Mouse (Mus musculus): ENCODE data around the gene 1700029F12Rik. TPM values are rescaled to one million over a fixed set of nuclear protein-coding genes. Genes with fewer than 3 reads are reported as not detected.
"Not testable (repeated sequence)": the region's sequence is repeated elsewhere in the genome, so short reads cannot be mapped to it uniquely, and the experiment has no call there.

The 1700029F12Rik gene
- polyA plus RNA-seq, 1 experiment from 2014 or later, result not detected

DNA sequence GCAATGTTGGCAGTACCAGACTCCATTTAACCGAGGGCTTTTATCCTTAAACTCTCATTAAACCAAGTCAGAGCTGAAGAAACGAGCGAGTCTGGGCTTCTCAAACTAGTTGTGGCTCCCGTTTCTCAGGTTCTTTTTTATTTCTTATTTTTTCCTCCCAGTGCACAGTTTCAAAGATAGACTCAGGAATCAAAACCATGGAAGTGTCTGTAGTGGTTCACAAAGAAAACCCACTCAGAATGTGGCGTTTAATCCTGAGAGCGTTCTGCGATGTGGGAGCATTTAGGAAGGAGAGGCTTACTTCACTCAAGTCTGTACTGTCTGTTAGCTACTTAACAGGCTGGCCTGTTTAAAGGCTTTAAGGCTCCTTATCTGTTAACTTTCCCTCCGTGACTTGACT, 34.0 kb upstream of the 1700029F12Rik start:
- no peak overlapping the region for H3K4me3 ChIP-seq (ENCODE audit: low read depth, low read length)
- 61% methylated on average over 8 of the region's 8 CpGs for WGBS
- H3K36me3 ChIP-seq (ENCODE audit: control insufficient read depth, insufficient read depth, low read length), result no peaks in the 10 kb centered on the region
- 0 out of 2 replicates have a peak, but pooled peaks cover 8% of the 10 kb centered on the region for H3K27me3 ChIP-seq (ENCODE audit: control insufficient read depth, insufficient read depth, low read length)
- H3K9ac ChIP-seq (replicated peaks; ENCODE audit: low read depth, low read length), result no peak overlapping the region
- H3K27ac ChIP-seq (ENCODE audit: low read length), result no peak overlapping the region
- H3K4me2 ChIP-seq (replicated peaks; ENCODE audit: low read depth, low read length), result no peak overlapping the region
- no peaks in the 10 kb centered on the region for H3K4me1 ChIP-seq (ENCODE audit: control insufficient read depth, insufficient read depth, low read length)
- H3K9me3 ChIP-seq (ENCODE audit: control insufficient read depth, low read depth, low read length), result no peaks in the 10 kb centered on the region
- ATAC-seq (ENCODE audit: insufficient number of reproducible peaks, insufficient read depth, low FRiP score, low read depth), result no peak

DNA sequence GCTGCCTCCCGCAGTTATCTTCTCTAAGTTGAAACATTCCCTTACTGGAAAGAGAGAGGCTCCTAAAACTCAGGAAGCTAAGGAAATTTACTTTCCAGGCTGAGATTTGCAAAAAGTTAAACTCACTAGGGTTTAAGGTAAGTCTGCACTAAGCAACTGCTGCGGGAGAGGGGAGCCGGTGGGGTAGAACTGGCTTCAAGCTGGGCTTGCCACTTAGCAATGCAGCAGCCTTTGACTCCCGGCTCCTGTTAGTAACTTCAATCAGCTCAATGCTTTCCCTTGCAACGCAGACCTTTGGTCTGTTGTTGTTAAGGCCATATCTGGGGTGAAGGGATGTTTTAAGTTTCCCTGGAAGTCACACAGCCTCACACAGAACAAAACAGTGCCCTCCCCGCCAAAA, 33.5 kb upstream of the 1700029F12Rik start:
- WGBS, result 24% methylated on average over 6 of the region's 6 CpGs
- Histone ChIP-seq H3K36me3 (ENCODE audit: control insufficient read depth, insufficient read depth, low read length) (no peaks in the 10 kb centered on the region), H3K9me3 (ENCODE audit: control insufficient read depth, low read depth, low read length) (no peaks in the 10 kb centered on the region), H3K9ac (replicated peaks; ENCODE audit: low read depth, low read length) (no peak overlapping the region), H3K27ac (ENCODE audit: low read length) (no peak overlapping the region), H3K4me2 (replicated peaks; ENCODE audit: low read depth, low read length) (no peak overlapping the region), H3K27me3 (ENCODE audit: control insufficient read depth, insufficient read depth, low read length) (0 out of 2 replicates have a peak, but pooled peaks cover 6% of the 10 kb centered on the region), H3K4me1 (ENCODE audit: control insufficient read depth, insufficient read depth, low read length) (no peaks in the 10 kb centered on the region), H3K4me3 (ENCODE audit: low read depth, low read length) (no peak overlapping the region)
- ATAC-seq (ENCODE audit: insufficient number of reproducible peaks, insufficient read depth, low FRiP score, low read depth), result no peak

- no peak for ATAC-seq (ENCODE audit: insufficient number of reproducible peaks, insufficient read depth, low FRiP score, low read depth)
- Histone ChIP-seq H3K9me3 (ENCODE audit: control insufficient read depth, low read depth, low read length) (no peaks in the 10 kb centered on the region), H3K4me3 (ENCODE audit: low read depth, low read length) (no peak within 1 kb of the TSS), H3K27me3 (ENCODE audit: control insufficient read depth, insufficient read depth, low read length) (0 out of 2 replicates have a peak, but pooled peaks cover 6% of the 10 kb centered on the region), H3K4me1 (ENCODE audit: control insufficient read depth, insufficient read depth, low read length) (no peaks in the 10 kb centered on the region), H3K36me3 (ENCODE audit: control insufficient read depth, insufficient read depth, low read length) (no peaks in the 10 kb centered on the region), H3K27ac (ENCODE audit: low read length) (no peak within 1 kb of the TSS), H3K4me2 (replicated peaks; ENCODE audit: low read depth, low read length) (no peak within 1 kb of the TSS), H3K9ac (replicated peaks; ENCODE audit: low read depth, low read length) (no peak within 1 kb of the TSS)
- WGBS, result 63% methylated on average over 15 of the region's 15 CpGs
These were observed 32.7 kb upstream of the 1700029F12Rik start, which contains the start of gene Fam169a for GRCm38 (mm10) chr13:97066649-97067550. TSS of gene Fam169a (plus strand) at chr13:97067286.

DNA sequence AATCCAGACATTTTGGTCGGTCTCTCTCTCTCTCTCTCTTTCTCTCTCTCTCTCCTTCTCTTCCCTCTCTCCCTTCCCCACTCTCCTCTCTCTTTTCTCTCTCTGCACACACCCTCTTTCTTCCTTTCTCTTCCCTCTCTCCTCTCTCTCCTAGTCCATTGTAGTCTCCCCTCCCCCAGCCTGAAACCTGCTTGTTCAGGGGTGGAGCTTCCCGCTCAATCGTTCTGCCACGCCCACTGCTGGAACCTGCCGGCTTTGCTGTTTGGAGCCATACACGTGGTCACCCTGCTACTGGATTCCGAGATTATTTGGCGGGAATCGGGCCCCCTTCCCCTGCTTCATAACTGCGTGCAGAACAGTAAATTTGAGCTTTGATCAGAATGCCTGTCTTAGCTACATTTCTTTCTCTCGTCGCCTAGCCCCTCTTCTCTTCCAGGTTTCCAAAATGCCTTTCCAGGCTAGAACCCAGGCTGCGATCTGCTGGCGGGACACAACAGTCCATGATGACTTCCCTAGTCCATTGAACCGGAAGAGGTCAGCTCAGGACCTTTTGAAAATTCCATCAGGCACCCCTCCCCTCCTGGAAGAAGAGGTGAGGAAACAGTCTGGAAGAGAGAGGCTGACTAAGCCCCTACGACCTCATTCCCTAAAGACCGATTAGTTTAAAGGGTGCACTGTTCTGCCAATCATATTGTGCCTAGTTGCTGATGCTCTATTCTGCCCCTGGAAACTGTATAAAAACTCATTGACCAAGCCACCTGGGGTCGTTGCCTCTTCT, 30.9 kb upstream of the 1700029F12Rik start:
- WGBS, result 45% methylated on average over 18 of the region's 18 CpGs
- H3K9me3 ChIP-seq (ENCODE audit: control insufficient read depth, low read depth, low read length); H3K27ac ChIP-seq (ENCODE audit: low read length); H3K4me1 ChIP-seq (ENCODE audit: control insufficient read depth, insufficient read depth, low read length); H3K4me2 ChIP-seq (replicated peaks; ENCODE audit: low read depth, low read length); ATAC-seq (ENCODE audit: insufficient number of reproducible peaks, insufficient read depth, low FRiP score, low read depth); H3K4me3 ChIP-seq (ENCODE audit: low read depth, low read length); H3K9ac ChIP-seq (replicated peaks; ENCODE audit: low read depth, low read length); H3K27me3 ChIP-seq (ENCODE audit: control insufficient read depth, insufficient read depth, low read length); H3K36me3 ChIP-seq (ENCODE audit: control insufficient read depth, insufficient read depth, low read length): not testable (repeated sequence)

- no peaks in the 10 kb centered on the region for H3K9me3 ChIP-seq (ENCODE audit: control insufficient read depth, low read depth, low read length)
- no peak overlapping the region for H3K4me2 ChIP-seq (replicated peaks; ENCODE audit: low read depth, low read length)
- no peak overlapping the region for H3K27ac ChIP-seq (ENCODE audit: low read length)
- no peak for ATAC-seq (ENCODE audit: insufficient number of reproducible peaks, insufficient read depth, low FRiP score, low read depth)
- 57% methylated on average over 3 of the region's 3 CpGs for WGBS
- H3K4me3 ChIP-seq (ENCODE audit: low read depth, low read length), result no peak overlapping the region
- H3K36me3 ChIP-seq (ENCODE audit: control insufficient read depth, insufficient read depth, low read length), result no peaks in the 10 kb centered on the region
- H3K4me1 ChIP-seq (ENCODE audit: control insufficient read depth, insufficient read depth, low read length), result no peaks in the 10 kb centered on the region
- no peaks in the 10 kb centered on the region for H3K27me3 ChIP-seq (ENCODE audit: control insufficient read depth, insufficient read depth, low read length)
- H3K9ac ChIP-seq (replicated peaks; ENCODE audit: low read depth, low read length), result no peak overlapping the region
These were observed 30.3 kb upstream of the 1700029F12Rik start for GRCm38 (mm10) chr13:97064413-97064812.

GRCm38 (mm10) chr13:97063431-97063830, 29.3 kb upstream of the 1700029F12Rik start:
- H3K9ac ChIP-seq (replicated peaks; ENCODE audit: low read depth, low read length), result no peak overlapping the region
- no peaks in the 10 kb centered on the region for H3K36me3 ChIP-seq (ENCODE audit: control insufficient read depth, insufficient read depth, low read length)
- no peaks in the 10 kb centered on the region for H3K27me3 ChIP-seq (ENCODE audit: control insufficient read depth, insufficient read depth, low read length)
- no peaks in the 10 kb centered on the region for H3K9me3 ChIP-seq (ENCODE audit: control insufficient read depth, low read depth, low read length)
- H3K27ac ChIP-seq (ENCODE audit: low read length), result no peak overlapping the region
- 81% methylated on average over 2 of the region's 2 CpGs for WGBS
- no peaks in the 10 kb centered on the region for H3K4me1 ChIP-seq (ENCODE audit: control insufficient read depth, insufficient read depth, low read length)
- no peak overlapping the region for H3K4me2 ChIP-seq (replicated peaks; ENCODE audit: low read depth, low read length)
- ATAC-seq (ENCODE audit: insufficient number of reproducible peaks, insufficient read depth, low FRiP score, low read depth), result no peak
- no peak overlapping the region for H3K4me3 ChIP-seq (ENCODE audit: low read depth, low read length)

DNA sequence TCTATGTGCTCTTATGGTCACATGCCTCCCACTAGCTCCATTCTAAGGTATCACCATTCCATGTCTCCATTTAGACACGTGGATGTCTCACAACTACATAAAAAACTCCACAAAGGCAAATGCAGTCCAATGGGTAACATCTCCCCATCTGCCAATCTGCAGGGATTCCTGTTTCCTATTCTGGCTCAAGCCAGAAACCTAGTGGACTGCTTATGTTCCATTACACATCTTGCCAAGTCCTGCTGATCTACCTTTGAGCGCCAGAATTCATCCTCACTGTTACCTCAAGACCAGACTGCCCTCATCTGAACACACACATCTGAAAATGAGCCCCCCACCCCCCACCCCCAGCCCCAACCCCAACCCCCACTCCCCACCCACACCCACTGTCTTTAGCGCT, 28.0 kb upstream of the 1700029F12Rik start:
- H3K27ac ChIP-seq (ENCODE audit: low read length), result no peak overlapping the region
- H3K27me3 ChIP-seq (ENCODE audit: control insufficient read depth, insufficient read depth, low read length), result no peaks in the 10 kb centered on the region
- H3K4me1 ChIP-seq (ENCODE audit: control insufficient read depth, insufficient read depth, low read length), result no peaks in the 10 kb centered on the region
- H3K9me3 ChIP-seq (ENCODE audit: control insufficient read depth, low read depth, low read length), result no peaks in the 10 kb centered on the region
- no peak for ATAC-seq (ENCODE audit: insufficient number of reproducible peaks, insufficient read depth, low FRiP score, low read depth)
- no peak overlapping the region for H3K4me3 ChIP-seq (ENCODE audit: low read depth, low read length)
- H3K4me2 ChIP-seq (replicated peaks; ENCODE audit: low read depth, low read length), result no peak overlapping the region
- WGBS, result 96% methylated on average over 3 of the region's 3 CpGs
- no peak overlapping the region for H3K9ac ChIP-seq (replicated peaks; ENCODE audit: low read depth, low read length)
- H3K36me3 ChIP-seq (ENCODE audit: control insufficient read depth, insufficient read depth, low read length), result no peaks in the 10 kb centered on the region

- Histone ChIP-seq H3K4me3 (ENCODE audit: low read depth, low read length) (no peak overlapping the region), H3K9me3 (ENCODE audit: control insufficient read depth, low read depth, low read length) (no peaks in the 10 kb centered on the region), H3K27me3 (ENCODE audit: control insufficient read depth, insufficient read depth, low read length) (no peaks in the 10 kb centered on the region), H3K4me1 (ENCODE audit: control insufficient read depth, insufficient read depth, low read length) (no peaks in the 10 kb centered on the region), H3K27ac (ENCODE audit: low read length) (no peak overlapping the region), H3K4me2 (replicated peaks; ENCODE audit: low read depth, low read length) (peak overlapping the region; percentile 7; the same call in 1 of the 2 replicates), H3K36me3 (ENCODE audit: control insufficient read depth, insufficient read depth, low read length) (no peaks in the 10 kb centered on the region), H3K9ac (replicated peaks; ENCODE audit: low read depth, low read length) (no peak overlapping the region)
- WGBS, result 60% methylated on average over 2 of the region's 8 CpGs
- ATAC-seq (ENCODE audit: insufficient number of reproducible peaks, insufficient read depth, low FRiP score, low read depth), result no peak
These were observed 26.2 kb upstream of the 1700029F12Rik start for GRCm38 (mm10) chr13:97060331-97060730.

Data from stomach, embryonic 14.5 days (tissue).